Mouse (Mus musculus) fat pad, adult 2 months (tissue): ENCODE measurements around the gene Trim9.

Source experiments
- DNase-seq: peaks from one replicate; pipeline ENCODE4 v3.0.0-alpha.2; 2011; ENCODE audit warnings: low read depth, low spot score; ENCODE audit errors: extremely low read depth

Gene Trim9

GRCm38 (mm10) chr12:70263721-70264120 is 83.7 kb downstream of the Trim9 start:
- no peak for DNase-seq

GRCm38 (mm10) chr12:70262271-70262953 is 85.0 kb downstream of the Trim9 start:
- no peak for DNase-seq

- DNase-seq: no peak
Measured at GRCm38 (mm10) chr12:70251210-70251884, 96.1 kb downstream of the Trim9 start.

GRCm38 (mm10) chr12:70249616-70250157 is 97.7 kb downstream of the Trim9 start:
- no peak for DNase-seq

GRCm38 (mm10) chr12:70247683-70248474 is 99.5 kb downstream of the Trim9 start:
- no peak for DNase-seq

GRCm38 (mm10) chr12:70242550-70242949 is 104.9 kb downstream of the Trim9 start:
- no peak for DNase-seq

- no peak for DNase-seq
Measured at GRCm38 (mm10) chr12:70239741-70240140, 107.7 kb downstream of the Trim9 start.

GRCm38 (mm10) chr12:70238604-70239003 is 108.8 kb downstream of the Trim9 start:
- no peak for DNase-seq

GRCm38 (mm10) chr12:70234938-70235484 is 112.4 kb downstream of the Trim9 start:
- DNase-seq: no peak

GRCm38 (mm10) chr12:70234411-70234810 is 113.0 kb downstream of the Trim9 start:
- DNase-seq: no peak

GRCm38 (mm10) chr12:70233637-70234315 is 113.6 kb downstream of the Trim9 start:
- no peak for DNase-seq

GRCm38 (mm10) chr12:70232020-70232544 is 115.3 kb downstream of the Trim9 start:
- no peak for DNase-seq

- no peak for DNase-seq
Measured at GRCm38 (mm10) chr12:70231294-70231693, 116.1 kb downstream of the Trim9 start, which contains the start of gene Pygl. TSS of gene Pygl (minus strand) at chr12:70231488.

GRCm38 (mm10) chr12:70228155-70228554 is 119.3 kb downstream of the Trim9 start:
- no peak for DNase-seq

- no peak for DNase-seq
Measured at GRCm38 (mm10) chr12:70227121-70227932, 120.1 kb downstream of the Trim9 start.

- DNase-seq: no peak
Measured at GRCm38 (mm10) chr12:70226655-70227054, 120.8 kb downstream of the Trim9 start.

GRCm38 (mm10) chr12:70223331-70223730 is 124.1 kb downstream of the Trim9 start:
- DNase-seq: no peak

GRCm38 (mm10) chr12:70221425-70221824 is 126.0 kb downstream of the Trim9 start:
- DNase-seq: no peak

- no peak for DNase-seq
Measured at GRCm38 (mm10) chr12:70218795-70219540, 128.4 kb downstream of the Trim9 start.
